Mouse (Mus musculus) embryonic facial prominence, embryonic 14.5 days (tissue): ENCODE measurements at regions not wholly inside any gene's neighbourhood (a gene's known extent, or its start where the extent isn't known, plus 50 kb on each side); places are given as distances from the start of the nearest gene placed in this dataset.
"Not testable (repeated sequence)": the region's sequence is repeated elsewhere in the genome, so short reads cannot be mapped to it uniquely, and the experiment has no call there.

Experiments used
- ATAC-seq: fragments of 200-750 bp; cut with Nextera tagmentation; 2 replicates; pipeline ENCODE4 v1.8.0; 2017; ENCODE audit warnings: low read depth, moderate number of reproducible peaks, moderate TSS enrichment
- DNase-seq: peaks from one replicate; pipeline ENCODE4 v3.0.0-alpha.2; 2015; ENCODE audit warnings: low spot score
- H3K27ac ChIP-seq: fragments of 300-500 bp; sonication (generic); replicated peaks from 2 replicates; pipeline ENCODE4 v1.5.1; 2014; ENCODE audit warnings: low read depth, mild to moderate bottlenecking, low read length, moderate library complexity
- H3K27me3 ChIP-seq: fragments of 300-500 bp; sonication (generic); replicated peaks from 2 replicates; pipeline ENCODE4 v1.6.1; 2014; ENCODE audit warnings: low read length; ENCODE audit not compliant: control insufficient read depth, insufficient read depth
- H3K36me3 ChIP-seq: fragments of 300-500 bp; sonication (generic); 2 replicates; pipeline ENCODE4 v1.6.1; 2014; ENCODE audit warnings: low read length, mixed read lengths; ENCODE audit not compliant: control insufficient read depth, insufficient read depth
- H3K4me1 ChIP-seq: fragments of 300-500 bp; sonication (generic); 2 replicates; pipeline ENCODE4 v1.6.1; 2014; ENCODE audit warnings: antibody characterized with exemption, low read length; ENCODE audit not compliant: control insufficient read depth, insufficient read depth
- H3K4me2 ChIP-seq: fragments of 300-500 bp; sonication (generic); 2 replicates; pipeline ENCODE4 v1.6.1; 2014; ENCODE audit warnings: low read depth, mild to moderate bottlenecking, low read length, moderate library complexity, mixed read lengths
- H3K4me3 ChIP-seq: fragments of 300-500 bp; sonication (generic); 2 replicates; pipeline ENCODE4 v1.5.1; 2014; ENCODE audit warnings: low read depth, mild to moderate bottlenecking, low read length
- H3K9ac ChIP-seq: fragments of 300-500 bp; sonication (generic); 2 replicates; pipeline ENCODE4 v1.6.1; 2014; ENCODE audit warnings: low read depth, mild to moderate bottlenecking, low read length, moderate library complexity, mixed read lengths
- H3K9me3 ChIP-seq: fragments of 300-500 bp; sonication (generic); 2 replicates; pipeline ENCODE4 v1.6.1; 2016; ENCODE audit warnings: low read length; ENCODE audit not compliant: control insufficient read depth
- WGBS: fragments of 180-500 bp; shearing (Covaris S2); extraction: QIAGEN DNeasy Blood & Tissue Kit; methylation state at CpG from one replicate; pipeline ENCODE4 v1.1.7; 2014; 5-methylcytosine and 5-hydroxymethylcytosine counted together

DNA sequence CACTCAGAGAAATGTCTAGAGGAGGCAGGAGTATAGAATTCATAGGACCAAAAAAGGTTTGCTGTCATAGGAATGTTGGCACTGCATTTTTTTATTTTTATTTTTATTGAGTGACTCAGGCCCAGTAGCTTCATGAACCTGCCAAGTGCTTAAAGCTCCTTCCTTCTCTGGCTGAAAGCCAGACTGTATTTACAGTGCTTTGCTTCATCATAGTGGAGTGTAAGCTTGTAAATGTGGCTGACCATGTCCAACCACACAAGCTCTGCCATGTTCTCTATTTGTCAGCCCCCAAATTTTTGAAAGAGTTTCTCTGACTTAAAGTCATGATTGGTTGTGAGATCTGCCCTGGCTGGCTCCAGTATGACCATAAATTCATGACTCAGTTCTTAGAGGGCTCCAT lies 221.0 kb downstream of the Kif20b start:
- Histone ChIP-seq H3K4me1 (no peaks in the 10 kb centered on the region), H3K4me3 (no peak overlapping the region), H3K27ac (no peak overlapping the region), H3K9me3 (no peaks in the 10 kb centered on the region), H3K36me3 (no peaks in the 10 kb centered on the region), H3K4me2 (no peak overlapping the region), H3K9ac (no peak overlapping the region), H3K27me3 (no peaks in the 10 kb centered on the region)
- DNase-seq: no peak
- ATAC-seq: no peak

DNA sequence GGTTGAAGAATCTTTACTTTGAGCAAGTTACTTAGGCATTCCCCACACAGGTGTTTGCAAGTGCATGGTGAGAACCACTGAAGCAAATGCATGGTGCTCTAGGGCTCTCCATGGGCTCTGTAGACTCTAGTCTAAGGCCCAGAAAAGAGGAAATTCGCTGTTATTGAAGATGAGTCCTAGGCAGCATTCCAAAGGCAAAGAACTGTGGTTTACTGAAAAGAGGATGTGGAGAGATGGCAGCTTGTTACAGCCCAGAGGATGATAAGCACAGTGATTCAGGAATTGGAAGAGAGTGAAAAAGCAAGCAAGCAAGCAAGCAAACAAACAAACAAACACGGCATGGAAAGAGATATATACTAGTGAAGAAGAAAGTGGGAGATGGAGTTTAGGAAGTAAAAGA lies 221.6 kb downstream of the Kif20b start:
- Histone ChIP-seq H3K4me1 (no peaks in the 10 kb centered on the region), H3K27me3 (no peaks in the 10 kb centered on the region), H3K4me3 (no peak overlapping the region), H3K36me3 (no peaks in the 10 kb centered on the region), H3K4me2 (no peak overlapping the region), H3K9me3 (no peaks in the 10 kb centered on the region), H3K9ac (no peak overlapping the region), H3K27ac (no peak overlapping the region)
- no peak for ATAC-seq
- DNase-seq: no peak
- 78% methylated on average over 2 of the region's 2 CpGs for WGBS

DNA sequence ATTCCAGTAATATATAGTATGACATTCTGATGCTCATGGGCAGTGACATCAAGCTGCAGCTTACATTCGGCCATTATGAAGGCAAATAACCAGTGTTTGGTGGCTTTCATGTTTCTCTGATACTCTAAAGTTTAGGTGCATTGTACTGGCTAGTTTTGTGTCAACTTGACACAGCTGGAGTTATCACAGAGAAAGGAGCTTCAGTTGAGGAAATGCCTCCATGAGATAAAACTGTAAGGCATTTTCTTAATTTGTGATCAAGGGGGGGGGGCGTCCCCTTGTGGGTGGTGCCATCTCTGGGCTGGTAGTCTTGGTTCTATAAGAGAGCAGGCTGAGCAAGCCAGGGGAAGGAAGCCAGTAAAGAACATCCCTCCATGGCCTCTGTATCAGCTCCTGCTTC lies 227.3 kb downstream of the Kif20b start:
- not testable (repeated sequence) for H3K9ac ChIP-seq, H3K27me3 ChIP-seq, H3K4me2 ChIP-seq, DNase-seq, H3K4me1 ChIP-seq, H3K4me3 ChIP-seq, H3K36me3 ChIP-seq, ATAC-seq, H3K27ac ChIP-seq, H3K9me3 ChIP-seq
- 84% methylated on average over 2 of the region's 2 CpGs for WGBS

DNA sequence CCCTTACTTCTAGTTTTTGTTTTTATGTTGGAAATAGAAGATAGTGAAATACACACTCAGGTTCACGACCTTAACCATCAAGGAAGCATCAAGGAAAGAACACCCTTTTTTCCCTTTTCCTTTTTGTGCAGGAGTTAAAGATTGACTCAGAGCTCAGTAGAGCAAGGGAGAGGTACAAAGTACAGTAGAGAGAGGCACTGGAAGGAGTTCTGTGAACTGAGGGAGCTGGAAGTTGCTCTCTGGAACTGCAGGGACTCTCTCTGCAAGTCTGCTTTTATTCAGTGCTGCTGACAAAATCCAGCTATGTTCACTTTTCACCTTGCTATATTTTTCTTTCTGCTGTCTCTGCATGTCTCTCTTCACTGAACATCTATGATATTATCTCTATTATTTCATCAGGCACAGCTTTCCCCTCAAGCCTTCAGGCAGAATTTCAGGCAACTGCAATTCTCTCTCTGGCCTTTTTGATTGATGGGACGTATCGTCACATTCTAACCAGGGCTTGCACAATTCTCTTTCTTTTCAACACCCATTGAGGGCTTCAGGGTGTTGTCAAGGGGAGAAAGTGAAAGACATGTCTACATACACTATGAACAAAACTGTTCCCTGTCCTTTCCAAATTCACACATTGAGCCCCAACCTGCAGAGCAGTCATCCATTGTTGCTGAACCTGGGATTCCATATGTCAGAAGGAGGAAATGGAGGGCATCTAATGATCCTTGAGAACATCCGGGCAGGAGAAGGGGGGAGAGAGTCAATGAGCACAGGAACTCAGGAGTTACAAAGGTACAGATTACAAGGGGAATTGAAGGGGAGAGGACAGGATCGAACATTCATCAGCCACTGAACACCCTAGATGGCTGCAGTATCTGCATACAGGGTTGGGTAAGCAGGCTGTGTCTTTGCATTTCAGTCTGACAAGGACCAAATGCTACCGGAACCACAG lies 228.9 kb downstream of the Kif20b start:
- DNase-seq: peak; percentile 29
- no peak for ATAC-seq
- Histone ChIP-seq H3K9me3 (no peaks in the 10 kb centered on the region), H3K27me3 (no peaks in the 10 kb centered on the region), H3K4me3 (no peak overlapping the region), H3K4me2 (no peak overlapping the region), H3K9ac (no peak overlapping the region), H3K36me3 (no peaks in the 10 kb centered on the region), H3K4me1 (no peaks in the 10 kb centered on the region), H3K27ac (no peak overlapping the region)
- 64% methylated on average over 6 of the region's 6 CpGs for WGBS

DNA sequence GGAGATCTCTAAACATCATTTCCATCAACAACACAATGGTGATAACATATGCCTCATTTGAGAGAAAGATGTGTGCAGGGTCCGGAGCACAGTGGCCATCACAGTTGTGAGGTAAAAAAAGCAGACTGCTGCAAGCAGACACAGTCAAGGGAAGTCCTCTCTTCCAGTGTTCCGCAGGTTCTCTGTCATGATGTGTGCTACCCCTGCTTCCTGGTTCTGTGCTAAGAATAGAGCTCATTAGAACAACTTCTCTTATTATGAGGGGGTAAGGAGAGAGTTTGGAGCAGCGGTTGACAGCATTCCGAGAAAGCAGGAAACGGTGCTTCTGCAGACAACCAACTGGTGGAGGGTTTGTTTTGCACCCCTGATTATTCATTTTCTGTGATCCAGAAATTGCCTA lies 229.7 kb downstream of the Kif20b start:
- H3K9me3 ChIP-seq: no peaks in the 10 kb centered on the region
- H3K27ac ChIP-seq: no peak overlapping the region
- H3K4me2 ChIP-seq: no peak overlapping the region
- no peak overlapping the region for H3K9ac ChIP-seq
- no peak for ATAC-seq
- no peak overlapping the region for H3K4me3 ChIP-seq
- H3K27me3 ChIP-seq: no peaks in the 10 kb centered on the region
- H3K4me1 ChIP-seq: no peaks in the 10 kb centered on the region
- DNase-seq: no peak
- WGBS: 75% methylated on average over 5 of the region's 5 CpGs
- no peaks in the 10 kb centered on the region for H3K36me3 ChIP-seq

DNA sequence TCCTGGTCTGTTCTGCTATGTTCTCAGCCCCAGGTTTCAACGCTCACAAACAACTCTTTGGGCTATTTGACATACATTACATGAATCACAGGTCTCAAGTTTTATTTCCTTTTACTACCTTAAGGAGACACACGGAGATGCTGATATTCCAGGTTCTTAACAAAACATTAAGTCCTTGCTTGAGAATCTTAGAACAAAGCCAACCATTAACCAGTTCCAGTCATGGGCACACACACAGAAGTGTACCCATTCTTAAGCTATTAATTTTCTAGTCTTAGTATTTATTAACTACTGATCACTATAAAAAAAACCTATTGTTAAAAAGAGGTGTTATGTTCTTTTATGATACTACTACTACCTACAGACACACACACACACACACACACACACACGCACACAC lies 235.7 kb downstream of the Kif20b start:
- no peaks in the 10 kb centered on the region for H3K9me3 ChIP-seq
- no peaks in the 10 kb centered on the region for H3K27me3 ChIP-seq
- H3K4me3 ChIP-seq: no peak overlapping the region
- H3K4me2 ChIP-seq: no peak overlapping the region
- DNase-seq: no peak
- H3K36me3 ChIP-seq: no peaks in the 10 kb centered on the region
- H3K4me1 ChIP-seq: no peaks in the 10 kb centered on the region
- no peak overlapping the region for H3K27ac ChIP-seq
- H3K9ac ChIP-seq: no peak overlapping the region
- WGBS: 83% methylated on average over 3 of the region's 3 CpGs
- no peak for ATAC-seq

DNA sequence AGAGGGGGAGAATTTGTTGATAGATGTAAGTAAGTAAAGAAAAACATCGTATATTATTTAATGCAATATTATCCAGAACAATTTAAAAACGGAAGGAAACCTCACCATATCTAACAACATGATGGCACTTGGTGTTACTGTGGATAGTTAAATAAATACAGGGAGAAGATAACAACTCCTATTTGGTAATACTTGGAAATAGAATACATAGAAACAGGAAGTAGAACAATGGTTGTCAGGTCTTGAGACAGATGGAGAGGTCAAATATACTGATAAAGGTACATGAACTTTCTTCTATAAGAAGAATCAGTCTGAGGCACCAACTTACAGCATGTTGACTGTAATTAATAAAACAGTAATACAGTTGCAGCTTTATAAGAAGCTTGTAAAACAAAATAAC lies 242.6 kb downstream of the Kif20b start:
- WGBS: 86% methylated on average over 2 of the region's 2 CpGs
- no peak overlapping the region for H3K27ac ChIP-seq
- H3K36me3 ChIP-seq: no peaks in the 10 kb centered on the region
- no peaks in the 10 kb centered on the region for H3K4me1 ChIP-seq
- no peak for ATAC-seq
- H3K4me2 ChIP-seq: no peak overlapping the region
- no peaks in the 10 kb centered on the region for H3K9me3 ChIP-seq
- H3K4me3 ChIP-seq: no peak overlapping the region
- H3K9ac ChIP-seq: no peak overlapping the region
- no peaks in the 10 kb centered on the region for H3K27me3 ChIP-seq
- no peak for DNase-seq

DNA sequence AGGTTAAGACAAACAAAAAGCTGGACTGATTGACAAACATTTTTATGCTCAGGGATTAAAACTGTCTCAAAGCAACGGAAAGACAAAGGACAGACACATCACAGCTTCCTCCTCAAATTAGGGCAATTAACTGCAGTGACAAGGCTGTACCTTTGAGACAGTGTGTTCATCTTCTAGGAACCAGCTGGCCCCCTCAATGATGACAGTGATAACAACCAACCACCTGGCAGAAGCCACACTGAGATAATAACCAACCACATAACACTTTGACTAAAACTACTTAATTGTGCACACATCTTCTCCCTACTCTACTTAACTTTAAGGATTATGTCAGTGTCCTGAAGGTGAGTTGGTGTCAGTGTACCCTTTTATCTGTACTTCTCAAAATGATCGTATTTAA lies 248.4 kb downstream of the Kif20b start:
- H3K27ac ChIP-seq: no peak overlapping the region
- ATAC-seq (no peak), DNase-seq (no peak)
- WGBS: 65% methylated on average over 2 of the region's 2 CpGs
- no peak overlapping the region for H3K4me2 ChIP-seq
- H3K36me3 ChIP-seq: no peaks in the 10 kb centered on the region
- H3K4me1 ChIP-seq: no peaks in the 10 kb centered on the region
- no peak overlapping the region for H3K9ac ChIP-seq
- no peak overlapping the region for H3K4me3 ChIP-seq
- no peaks in the 10 kb centered on the region for H3K27me3 ChIP-seq
- no peaks in the 10 kb centered on the region for H3K9me3 ChIP-seq

DNA sequence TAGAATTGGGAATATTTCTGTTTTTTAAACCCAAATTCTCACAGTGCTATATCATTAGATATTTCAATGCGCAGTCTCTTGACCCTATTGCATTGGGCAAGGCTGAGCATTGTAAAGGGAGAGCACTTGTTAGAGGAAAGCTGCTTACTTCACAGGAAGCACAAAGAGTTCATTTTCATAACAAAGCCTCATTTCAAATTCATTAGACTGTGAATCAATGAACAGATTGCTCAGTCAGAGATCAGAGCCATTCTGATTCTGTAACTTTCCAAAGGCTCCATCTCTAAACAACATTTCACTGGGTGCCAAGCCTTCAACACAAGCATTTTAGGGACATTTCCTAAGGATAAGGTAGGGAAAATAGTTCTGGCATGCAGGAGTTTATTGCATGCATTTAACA lies 257.9 kb downstream of the Kif20b start:
- no peaks in the 10 kb centered on the region for H3K36me3 ChIP-seq
- no peak overlapping the region for H3K9ac ChIP-seq
- H3K4me2 ChIP-seq: no peak overlapping the region
- no peaks in the 10 kb centered on the region for H3K27me3 ChIP-seq
- no peak overlapping the region for H3K4me3 ChIP-seq
- H3K9me3 ChIP-seq: no peaks in the 10 kb centered on the region
- 100% methylated on average over 1 of the region's 1 CpGs for WGBS
- DNase-seq (no peak), ATAC-seq (no peak)
- H3K4me1 ChIP-seq: no peaks in the 10 kb centered on the region
- H3K27ac ChIP-seq: no peak overlapping the region
